Mouse (Mus musculus) liver, embryonic 16.5 days (tissue): ENCODE measurements at regions not wholly inside any gene's neighbourhood (a gene's known extent, or its start where the extent isn't known, plus 50 kb on each side); places are given as distances from the start of the nearest gene placed in this dataset.

Experiments used
- ATAC-seq: fragments of 200-750 bp; cut with Nextera tagmentation; 2 replicates; pipeline ENCODE4 v1.8.0; 2017; ENCODE audit warnings: low read depth, mild to moderate bottlenecking, moderate number of reproducible peaks, moderate library complexity
- H3K27ac ChIP-seq: fragments of 300-500 bp; sonication (generic); 2 replicates; pipeline ENCODE4 v1.5.1; 2014; ENCODE audit warnings: mild to moderate bottlenecking, low read length
- H3K27me3 ChIP-seq: fragments of 300-500 bp; sonication (generic); 2 replicates; pipeline ENCODE4 v1.6.1; 2014; ENCODE audit warnings: low read depth, low read length, mixed read lengths; ENCODE audit not compliant: control insufficient read depth, insufficient read depth
- H3K36me3 ChIP-seq: fragments of 300-500 bp; sonication (generic); 2 replicates; pipeline ENCODE4 v1.6.1; 2014; ENCODE audit warnings: mild to moderate bottlenecking; ENCODE audit not compliant: control insufficient read depth, insufficient read depth
- H3K4me1 ChIP-seq: fragments of 300-500 bp; sonication (generic); 2 replicates; pipeline ENCODE4 v1.6.1; 2014; ENCODE audit warnings: low read depth, low read length, mixed read lengths; ENCODE audit not compliant: control insufficient read depth
- H3K4me2 ChIP-seq: fragments of 300-500 bp; sonication (generic); 2 replicates; pipeline ENCODE4 v1.6.1; 2014; ENCODE audit warnings: low read depth, low read length, mixed read lengths
- H3K4me3 ChIP-seq: fragments of 300-500 bp; sonication (generic); 2 replicates; pipeline ENCODE4 v1.5.1; 2014; ENCODE audit warnings: low read depth, mild to moderate bottlenecking, low read length
- H3K9ac ChIP-seq: fragments of 300-500 bp; sonication (generic); 2 replicates; pipeline ENCODE4 v1.6.1; 2014; ENCODE audit warnings: low read depth, low read length
- H3K9me3 ChIP-seq: fragments of 300-500 bp; sonication (generic); replicated peaks from 2 replicates; pipeline ENCODE4 v1.6.1; 2016; ENCODE audit warnings: low read length; ENCODE audit not compliant: control insufficient read depth
- WGBS: fragments of 180-500 bp; shearing (Covaris S2); extraction: QIAGEN DNeasy Blood & Tissue Kit; methylation state at CpG from one replicate; pipeline ENCODE4 v1.1.7; 2014; ENCODE audit not compliant: insufficient replicate concordance; 5-methylcytosine and 5-hydroxymethylcytosine counted together

- Histone ChIP-seq H3K9ac (no peak overlapping the region), H3K36me3 (no peaks in the 10 kb centered on the region), H3K4me2 (peak overlapping the region; percentile 40), H3K27ac (no peak overlapping the region), H3K4me3 (no peak overlapping the region), H3K9me3 (no peaks in the 10 kb centered on the region), H3K27me3 (no peaks in the 10 kb centered on the region), H3K4me1 (no peaks in the 10 kb centered on the region)
- WGBS, result 52% methylated on average over 9 of the region's 9 CpGs
- ATAC-seq, result no peak
These were observed 318.8 kb downstream of the Sox9 start for GRCm38 (mm10) chr11:113100800-113101199.

- ATAC-seq, result peak; percentile 58
- no peaks in the 10 kb centered on the region for H3K27me3 ChIP-seq
- WGBS, result 25% methylated on average over 11 of the region's 11 CpGs
- H3K9ac ChIP-seq, result no peak overlapping the region
- peak overlapping the region; percentile 40 for H3K4me2 ChIP-seq
- H3K27ac ChIP-seq, result no peak overlapping the region
- no peaks in the 10 kb centered on the region for H3K4me1 ChIP-seq
- no peaks in the 10 kb centered on the region for H3K9me3 ChIP-seq
- no peaks in the 10 kb centered on the region for H3K36me3 ChIP-seq
- peak overlapping the region; percentile 29 for H3K4me3 ChIP-seq
These were observed 319.5 kb downstream of the Sox9 start for GRCm38 (mm10) chr11:113101534-113101933.

GRCm38 (mm10) chr11:113103161-113103845 is 321.3 kb downstream of the Sox9 start:
- ATAC-seq, result no peak

GRCm38 (mm10) chr11:113105371-113105770 is 323.3 kb downstream of the Sox9 start:
- no peak overlapping the region for H3K4me3 ChIP-seq
- H3K27me3 ChIP-seq, result no peaks in the 10 kb centered on the region
- WGBS, result 67% methylated on average over 11 of the region's 11 CpGs
- no peak overlapping the region for H3K4me2 ChIP-seq
- no peak overlapping the region for H3K27ac ChIP-seq
- no peak overlapping the region for H3K9ac ChIP-seq
- no peak for ATAC-seq
- no peaks in the 10 kb centered on the region for H3K4me1 ChIP-seq
- no peaks in the 10 kb centered on the region for H3K36me3 ChIP-seq
- H3K9me3 ChIP-seq, result no peaks in the 10 kb centered on the region

More at GRCm38 (mm10) chr11:113103161-113103845, 321.3 kb downstream of the Sox9 start:
- H3K4me3 ChIP-seq, result no peak overlapping the region
- 73% methylated on average over 12 of the region's 12 CpGs for WGBS
- H3K4me1 ChIP-seq, result no peaks in the 10 kb centered on the region
- H3K36me3 ChIP-seq, result no peaks in the 10 kb centered on the region
- H3K4me2 ChIP-seq, result no peak overlapping the region
- no peak overlapping the region for H3K27ac ChIP-seq
- no peaks in the 10 kb centered on the region for H3K27me3 ChIP-seq
- H3K9ac ChIP-seq, result no peak overlapping the region
- H3K9me3 ChIP-seq, result no peaks in the 10 kb centered on the region

- Histone ChIP-seq H3K4me1 (no peaks in the 10 kb centered on the region), H3K9me3 (no peaks in the 10 kb centered on the region), H3K4me2 (no peak overlapping the region), H3K27me3 (no peaks in the 10 kb centered on the region), H3K36me3 (no peaks in the 10 kb centered on the region), H3K27ac (no peak overlapping the region), H3K4me3 (no peak overlapping the region), H3K9ac (no peak overlapping the region)
- WGBS, result 44% methylated on average over 16 of the region's 16 CpGs
- no peak for ATAC-seq
These were observed 325.3 kb downstream of the Sox9 start for GRCm38 (mm10) chr11:113107205-113107844.

- H3K4me1 ChIP-seq, result no peaks in the 10 kb centered on the region
- H3K27ac ChIP-seq, result no peak overlapping the region
- no peaks in the 10 kb centered on the region for H3K9me3 ChIP-seq
- H3K9ac ChIP-seq, result no peak overlapping the region
- H3K27me3 ChIP-seq, result no peaks in the 10 kb centered on the region
- ATAC-seq, result no peak
- no peaks in the 10 kb centered on the region for H3K36me3 ChIP-seq
- no peak overlapping the region for H3K4me3 ChIP-seq
- H3K4me2 ChIP-seq, result no peak overlapping the region
- WGBS, result 33% methylated on average over 10 of the region's 10 CpGs
These were observed 326.1 kb downstream of the Sox9 start for GRCm38 (mm10) chr11:113107966-113108699.

- no peaks in the 10 kb centered on the region for H3K36me3 ChIP-seq
- WGBS, result 57% methylated on average over 4 of the region's 4 CpGs
- no peaks in the 10 kb centered on the region for H3K9me3 ChIP-seq
- no peak overlapping the region for H3K9ac ChIP-seq
- H3K4me3 ChIP-seq, result no peak overlapping the region
- H3K27me3 ChIP-seq, result no peaks in the 10 kb centered on the region
- H3K4me2 ChIP-seq, result no peak overlapping the region
- H3K27ac ChIP-seq, result no peak overlapping the region
- H3K4me1 ChIP-seq, result no peaks in the 10 kb centered on the region
- no peak for ATAC-seq
These were observed 327.1 kb downstream of the Sox9 start for GRCm38 (mm10) chr11:113109096-113109495.

- no peak for ATAC-seq
These were observed 331.3 kb downstream of the Sox9 start for GRCm38 (mm10) chr11:113113220-113113817.

More at GRCm38 (mm10) chr11:113113220-113113817, 331.3 kb downstream of the Sox9 start:
- Histone ChIP-seq H3K4me3 (no peak overlapping the region), H3K36me3 (no peaks in the 10 kb centered on the region), H3K9me3 (no peaks in the 10 kb centered on the region), H3K9ac (no peak overlapping the region), H3K27ac (no peak overlapping the region), H3K4me2 (no peak overlapping the region), H3K27me3 (no peaks in the 10 kb centered on the region), H3K4me1 (no peaks in the 10 kb centered on the region)
- 57% methylated on average over 6 of the region's 6 CpGs for WGBS
